Mouse (Mus musculus): ENCODE measurements around the gene Riok2. TPM values are rescaled to one million over a fixed set of nuclear protein-coding genes. Genes with fewer than 3 reads are reported as not detected.

Riok2 gene
- polyA plus RNA-seq, 1 experiment from 2014 or later: 12.4 TPM

DNA sequence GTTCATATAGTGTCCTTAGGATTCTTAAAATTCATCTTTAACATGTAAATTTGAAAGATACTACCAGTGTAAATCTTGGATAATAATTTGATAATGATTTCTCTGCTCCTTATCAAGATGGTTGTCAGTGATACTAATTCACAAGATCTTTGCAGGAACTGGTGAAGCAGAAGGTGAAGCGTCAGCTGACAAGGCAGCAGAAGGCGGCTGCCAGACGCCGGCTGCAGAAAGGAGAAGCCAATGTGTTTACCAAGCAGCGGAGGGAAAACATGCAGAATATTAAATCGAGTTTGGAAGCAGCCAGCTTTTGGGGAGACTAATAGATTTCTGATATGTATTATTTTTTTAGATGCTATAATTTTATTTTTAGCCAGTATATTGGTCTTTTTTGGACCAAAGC lies 19.2 kb downstream of the Riok2 start:
- 88% methylated on average over 6 of the region's 6 CpGs for WGBS
- H3K4me3 ChIP-seq (ENCODE audit: low read depth, low read length): no peak overlapping the region
- H3K9ac ChIP-seq (replicated peaks; ENCODE audit: low read depth): no peak overlapping the region
- ATAC-seq (no peak), DNase-seq (ENCODE audit: low spot score) (no peak)
- no peak overlapping the region for H3K4me2 ChIP-seq (replicated peaks; ENCODE audit: low read depth, low read length)
- H3K36me3 ChIP-seq (ENCODE audit: insufficient read depth, low read length): peaks cover 7% of the 10 kb centered on the region; the same call in 1 of the 2 replicates
- no peak for TF ChIP-seq CTCF (IDR thresholded peaks at IDR 0.05)
- no peak for TF ChIP-seq EP300 (IDR thresholded peaks at IDR 0.05)
- no peaks in the 10 kb centered on the region for H3K4me1 ChIP-seq (ENCODE audit: insufficient read depth, low read depth, low read length)
- no peaks in the 10 kb centered on the region for H3K9me3 ChIP-seq (ENCODE audit: low read length)
- no peaks in the 10 kb centered on the region for H3K27me3 ChIP-seq (replicated peaks; ENCODE audit: insufficient read depth, low read length)
- no peak overlapping the region for H3K27ac ChIP-seq (ENCODE audit: low read length)

DNA sequence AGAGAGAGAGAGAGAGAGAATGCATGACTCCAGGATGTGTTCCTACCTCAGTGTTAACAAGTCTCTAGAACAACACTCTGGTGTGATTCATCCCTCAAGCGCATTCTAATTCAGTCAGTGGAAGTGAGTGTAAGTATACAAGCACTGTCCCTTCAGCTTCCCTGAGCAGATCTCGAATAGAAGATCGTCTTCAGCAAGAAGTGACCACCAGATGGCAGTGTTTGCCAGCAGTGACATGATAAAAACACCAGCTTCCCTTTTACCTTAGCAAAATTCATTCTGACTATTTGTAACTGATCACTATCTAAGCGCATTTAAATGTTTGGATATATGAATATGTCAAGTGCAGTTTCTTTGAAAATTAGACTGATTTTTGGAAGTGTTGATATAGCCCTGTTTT lies 20.2 kb downstream of the Riok2 start:
- ATAC-seq: no peak

DNA sequence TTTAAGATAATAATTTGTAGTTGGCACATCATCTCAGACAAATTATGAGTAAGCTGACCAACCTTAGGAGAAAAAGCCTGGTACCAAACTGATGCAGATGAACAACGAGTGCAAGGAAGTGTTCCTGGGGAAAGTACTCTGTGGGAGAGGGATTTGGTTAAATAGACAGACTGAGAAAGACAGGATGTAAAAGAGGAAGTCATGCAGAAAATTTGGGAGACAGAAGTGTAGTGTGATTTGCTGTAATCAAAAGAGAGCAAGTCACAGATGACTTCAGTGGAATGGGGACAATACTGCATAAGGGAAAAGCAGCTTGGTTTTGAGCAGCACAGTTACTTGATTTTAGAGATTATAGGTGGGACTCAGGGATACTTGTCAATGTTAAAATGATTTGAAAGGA lies 22.8 kb downstream of the Riok2 start:
- TF ChIP-seq EP300 (IDR thresholded peaks at IDR 0.05): no peak
- TF ChIP-seq CTCF (IDR thresholded peaks at IDR 0.05): no peak
- no peaks in the 10 kb centered on the region for H3K27me3 ChIP-seq (replicated peaks; ENCODE audit: insufficient read depth, low read length)
- H3K4me2 ChIP-seq (replicated peaks; ENCODE audit: low read depth, low read length): no peak overlapping the region
- ATAC-seq (no peak), DNase-seq (ENCODE audit: low spot score) (no peak)
- no peaks in the 10 kb centered on the region for H3K4me1 ChIP-seq (ENCODE audit: insufficient read depth, low read depth, low read length)
- no peak overlapping the region for H3K9ac ChIP-seq (replicated peaks; ENCODE audit: low read depth)
- H3K36me3 ChIP-seq (ENCODE audit: insufficient read depth, low read length): peaks cover 3% of the 10 kb centered on the region; the same call in 1 of the 2 replicates
- H3K4me3 ChIP-seq (ENCODE audit: low read depth, low read length): no peak overlapping the region
- no peak overlapping the region for H3K27ac ChIP-seq (ENCODE audit: low read length)
- no peaks in the 10 kb centered on the region for H3K9me3 ChIP-seq (ENCODE audit: low read length)
- 54% methylated on average over 1 of the region's 1 CpGs for WGBS

More for the DNA sequence above, 20.2 kb downstream of the Riok2 start:
- peaks cover 7% of the 10 kb centered on the region; the same call in 1 of the 2 replicates for H3K36me3 ChIP-seq (ENCODE audit: insufficient read depth, low read length)
- H3K27ac ChIP-seq (ENCODE audit: low read length): no peak overlapping the region
- H3K4me2 ChIP-seq (replicated peaks; ENCODE audit: low read depth, low read length): no peak overlapping the region
- no peak overlapping the region for H3K9ac ChIP-seq (replicated peaks; ENCODE audit: low read depth)
- H3K4me3 ChIP-seq (ENCODE audit: low read depth, low read length): no peak overlapping the region
- WGBS: 28% methylated on average over 4 of the region's 4 CpGs
- peak; percentile 78 for DNase-seq (ENCODE audit: low spot score)
- peak; percentile 89 for TF ChIP-seq CTCF (IDR thresholded peaks at IDR 0.05)
- no peak for TF ChIP-seq EP300 (IDR thresholded peaks at IDR 0.05)
- no peaks in the 10 kb centered on the region for H3K9me3 ChIP-seq (ENCODE audit: low read length)
- no peaks in the 10 kb centered on the region for H3K4me1 ChIP-seq (ENCODE audit: insufficient read depth, low read depth, low read length)
- no peaks in the 10 kb centered on the region for H3K27me3 ChIP-seq (replicated peaks; ENCODE audit: insufficient read depth, low read length)

DNA sequence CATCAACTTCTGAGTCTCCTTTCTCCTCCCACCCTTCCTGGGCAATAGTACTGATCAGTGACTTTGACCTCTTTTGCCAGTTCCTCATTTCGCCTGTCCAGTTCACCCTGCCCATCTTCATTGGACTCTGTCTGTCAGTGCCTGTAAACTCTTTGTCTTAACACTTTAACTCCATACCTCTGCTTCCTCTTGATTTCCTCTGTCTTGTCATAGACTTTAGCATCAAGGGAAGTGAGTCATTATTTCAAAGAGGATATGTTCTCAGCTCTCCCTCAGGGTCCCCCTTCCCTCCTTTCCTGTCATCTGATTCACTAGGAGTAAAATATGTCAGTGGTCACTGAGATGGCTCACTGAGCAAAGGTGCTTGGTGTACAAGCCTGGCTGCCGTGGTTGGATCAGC lies 24.6 kb downstream of the Riok2 start:
- H3K4me3 ChIP-seq (ENCODE audit: low read depth, low read length): no peak overlapping the region
- H3K9me3 ChIP-seq (ENCODE audit: low read length): no peaks in the 10 kb centered on the region
- no peak overlapping the region for H3K4me2 ChIP-seq (replicated peaks; ENCODE audit: low read depth, low read length)
- 52% methylated on average over 2 of the region's 2 CpGs for WGBS
- no peak overlapping the region for H3K9ac ChIP-seq (replicated peaks; ENCODE audit: low read depth)
- no peak for ATAC-seq
- H3K4me1 ChIP-seq (ENCODE audit: insufficient read depth, low read depth, low read length): no peaks in the 10 kb centered on the region
- TF ChIP-seq CTCF (IDR thresholded peaks at IDR 0.05) (no peak), EP300 (IDR thresholded peaks at IDR 0.05) (no peak)
- no peaks in the 10 kb centered on the region for H3K36me3 ChIP-seq (ENCODE audit: insufficient read depth, low read length)
- H3K27me3 ChIP-seq (replicated peaks; ENCODE audit: insufficient read depth, low read length): no peaks in the 10 kb centered on the region
- DNase-seq (ENCODE audit: low spot score): no peak
- no peak overlapping the region for H3K27ac ChIP-seq (ENCODE audit: low read length)

DNA sequence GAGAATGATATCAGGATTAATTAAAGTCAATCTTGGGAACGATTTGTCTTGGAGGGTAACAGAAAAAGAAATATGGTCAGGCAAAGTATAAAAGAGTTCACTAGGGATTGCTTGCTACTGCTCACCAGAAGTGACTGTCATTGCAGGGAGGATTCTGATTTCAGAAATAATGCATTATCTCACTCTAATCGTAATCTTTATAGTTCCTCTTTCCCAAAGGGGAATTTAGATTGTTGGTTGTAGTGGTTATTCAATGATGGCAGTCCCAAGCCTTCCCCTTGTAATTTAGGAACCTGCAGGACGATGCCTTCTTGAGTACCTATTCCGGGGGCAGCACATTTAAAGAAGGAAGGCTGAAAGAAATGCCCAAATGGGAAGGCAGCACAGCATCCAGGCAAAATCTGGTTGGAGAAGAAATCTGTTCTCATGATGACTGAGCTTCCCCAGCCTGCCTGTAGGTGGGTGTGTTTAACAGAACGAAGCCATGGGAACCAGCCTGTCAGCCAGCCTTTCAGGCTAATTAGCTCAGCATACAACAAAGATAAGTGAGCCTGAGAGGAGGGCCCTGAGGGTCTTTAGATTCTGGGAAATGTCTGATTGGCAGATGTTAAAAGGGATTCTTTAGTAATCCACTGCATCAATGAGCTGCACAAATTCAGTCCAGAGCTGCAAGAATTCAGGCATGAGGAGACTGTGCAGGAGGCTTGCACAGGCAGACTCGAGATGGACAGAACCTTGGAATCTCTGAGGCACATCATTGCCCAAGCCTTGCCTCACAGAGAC lies 28.3 kb downstream of the Riok2 start, which contains the start of gene Lix1:
Gene Lix1, plus strand, starts transcription at position 451 of the 783 bp plus-strand sequence.
- ATAC-seq: no peak

DNA sequence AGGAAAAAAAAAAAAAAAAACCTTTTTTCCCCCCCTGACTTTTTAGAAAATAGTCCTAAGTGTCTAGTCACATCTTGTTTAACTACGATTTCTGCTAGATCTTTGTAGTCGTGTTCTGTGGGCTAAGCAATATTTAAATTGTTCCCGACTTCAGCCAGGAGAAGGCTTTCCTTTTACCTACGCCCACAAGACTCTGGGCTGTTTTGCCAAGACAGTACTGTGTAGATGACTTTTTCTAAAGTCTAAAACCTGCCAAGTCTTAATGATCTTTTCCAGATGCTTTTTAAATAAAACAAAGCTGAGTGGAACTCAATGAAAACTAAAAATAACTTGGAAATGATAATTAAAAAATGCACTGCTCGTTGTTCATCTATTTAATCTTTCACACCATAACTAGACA lies 28.9 kb downstream of the Riok2 start:
- Histone ChIP-seq H3K9me3 (ENCODE audit: low read length) (no peaks in the 10 kb centered on the region), H3K27ac (ENCODE audit: low read length) (no peak overlapping the region), H3K4me2 (replicated peaks; ENCODE audit: low read depth, low read length) (no peak overlapping the region), H3K27me3 (replicated peaks; ENCODE audit: insufficient read depth, low read length) (no peaks in the 10 kb centered on the region), H3K4me3 (ENCODE audit: low read depth, low read length) (no peak overlapping the region), H3K9ac (replicated peaks; ENCODE audit: low read depth) (no peak overlapping the region), H3K36me3 (ENCODE audit: insufficient read depth, low read length) (no peaks in the 10 kb centered on the region), H3K4me1 (ENCODE audit: insufficient read depth, low read depth, low read length) (no peaks in the 10 kb centered on the region)
- no peak for ATAC-seq
- DNase-seq (ENCODE audit: low spot score): no peak
- 34% methylated on average over 5 of the region's 5 CpGs for WGBS
- no peak for TF ChIP-seq EP300 (IDR thresholded peaks at IDR 0.05)
- TF ChIP-seq CTCF (IDR thresholded peaks at IDR 0.05): no peak

More for the DNA sequence above, 28.3 kb downstream of the Riok2 start, which contains the start of gene Lix1:
- Histone ChIP-seq H3K4me2 (replicated peaks; ENCODE audit: low read depth, low read length) (no peak within 1 kb of the TSS), H3K27me3 (replicated peaks; ENCODE audit: insufficient read depth, low read length) (no peaks in the 10 kb centered on the region), H3K4me3 (ENCODE audit: low read depth, low read length) (no peak within 1 kb of the TSS), H3K9ac (replicated peaks; ENCODE audit: low read depth) (no peak within 1 kb of the TSS), H3K36me3 (ENCODE audit: insufficient read depth, low read length) (no peaks in the 10 kb centered on the region), H3K9me3 (ENCODE audit: low read length) (no peaks in the 10 kb centered on the region), H3K27ac (ENCODE audit: low read length) (no peak within 1 kb of the TSS), H3K4me1 (ENCODE audit: insufficient read depth, low read depth, low read length) (no peaks in the 10 kb centered on the region)
- DNase-seq (ENCODE audit: low spot score): peak; percentile 51
- 32% methylated on average over 6 of the region's 6 CpGs for WGBS
- TF ChIP-seq EP300 (IDR thresholded peaks at IDR 0.05): no peak
- peak; percentile 65 for TF ChIP-seq CTCF (IDR thresholded peaks at IDR 0.05)
